Mouse (Mus musculus) limb, embryonic 14.5 days (tissue): ENCODE data around the gene Serpind1. TPM values are rescaled to one million over a fixed set of nuclear protein-coding genes. Genes with fewer than 3 reads are reported as not detected.

Source experiments
- ATAC-seq: fragments of 200-750 bp; cut with Nextera tagmentation; 2 replicates; pipeline ENCODE4 v1.8.0; 2017; ENCODE audit warnings: low read depth, moderate number of reproducible peaks, moderate TSS enrichment; ENCODE audit not compliant: low FRiP score
- DNase-seq: peaks from one replicate; pipeline ENCODE4 v3.0.0-alpha.2; 2015; ENCODE audit warnings: low spot score
- H3K27ac ChIP-seq: fragments of 300-500 bp; sonication (generic); replicated peaks from 2 replicates; pipeline ENCODE4 v1.5.1; 2014; ENCODE audit warnings: low read depth, mild to moderate bottlenecking, low read length, moderate library complexity, mixed read lengths
- H3K27me3 ChIP-seq: fragments of 300-500 bp; sonication (generic); 2 replicates; pipeline ENCODE4 v1.6.1; 2014; ENCODE audit warnings: low read length, mixed read lengths; ENCODE audit not compliant: control insufficient read depth, insufficient read depth
- H3K36me3 ChIP-seq: fragments of 300-500 bp; sonication (generic); 2 replicates; pipeline ENCODE4 v1.6.1; 2014; ENCODE audit warnings: mild to moderate bottlenecking, low read length, moderate library complexity, mixed read lengths; ENCODE audit not compliant: control insufficient read depth, insufficient read depth
- H3K4me1 ChIP-seq: fragments of 300-500 bp; sonication (generic); 2 replicates; pipeline ENCODE4 v1.6.1; 2014; ENCODE audit warnings: antibody characterized with exemption, low read length, mixed read lengths; ENCODE audit not compliant: control insufficient read depth, insufficient read depth
- H3K4me2 ChIP-seq: fragments of 300-500 bp; sonication (generic); replicated peaks from 2 replicates; pipeline ENCODE4 v1.6.1; 2014; ENCODE audit warnings: low read depth, mild to moderate bottlenecking, low read length, moderate library complexity; ENCODE audit not compliant: severe bottlenecking
- H3K4me3 ChIP-seq: fragments of 300-500 bp; sonication (generic); replicated peaks from 2 replicates; pipeline ENCODE4 v1.5.1; 2014; ENCODE audit warnings: low read length
- H3K9ac ChIP-seq: fragments of 300-500 bp; sonication (generic); 2 replicates; pipeline ENCODE4 v1.6.1; 2014; ENCODE audit warnings: mild to moderate bottlenecking, low read depth, low read length, moderate library complexity; ENCODE audit not compliant: severe bottlenecking
- H3K9me3 ChIP-seq: fragments of 300-500 bp; sonication (generic); 2 replicates; pipeline ENCODE4 v1.6.1; 2016; ENCODE audit warnings: low read length; ENCODE audit not compliant: control insufficient read depth
- POLR2A ChIP-seq: fragments of 200-500 bp; IDR thresholded peaks from 2 replicates; pipeline ENCODE4 v1.8.0; 2012; ENCODE audit warnings: inconsistent platforms, mild to moderate bottlenecking, moderate library complexity, borderline replicate concordance; ENCODE audit not compliant: insufficient read depth, insufficient read length; ENCODE audit errors: extremely low read depth
- WGBS: fragments of 180-500 bp; shearing (Covaris S2); extraction: QIAGEN DNeasy Blood & Tissue Kit; methylation state at CpG from one replicate; pipeline ENCODE4 v1.1.7; 2014; 5-methylcytosine and 5-hydroxymethylcytosine counted together
- polyA plus RNA-seq, 2 experiments: library from polyadenylated mRNA; depleted of rRNA in 1 of 2; stranded (reverse) in 1 of 2; unstranded in 1 of 2; fragments of >200 nt; fragmentation: Nextera tagmentation in 1 of 2; extraction: Ambion mirVana in 1 of 2; gene quantifications; 2 replicates each; pipeline versions ENCODE4 v1.2.1 to v1.2.3; 2012 to 2014

Serpind1 gene
- polyA plus RNA-seq, 2 experiments = 0.43 to 0.44 TPM

DNA sequence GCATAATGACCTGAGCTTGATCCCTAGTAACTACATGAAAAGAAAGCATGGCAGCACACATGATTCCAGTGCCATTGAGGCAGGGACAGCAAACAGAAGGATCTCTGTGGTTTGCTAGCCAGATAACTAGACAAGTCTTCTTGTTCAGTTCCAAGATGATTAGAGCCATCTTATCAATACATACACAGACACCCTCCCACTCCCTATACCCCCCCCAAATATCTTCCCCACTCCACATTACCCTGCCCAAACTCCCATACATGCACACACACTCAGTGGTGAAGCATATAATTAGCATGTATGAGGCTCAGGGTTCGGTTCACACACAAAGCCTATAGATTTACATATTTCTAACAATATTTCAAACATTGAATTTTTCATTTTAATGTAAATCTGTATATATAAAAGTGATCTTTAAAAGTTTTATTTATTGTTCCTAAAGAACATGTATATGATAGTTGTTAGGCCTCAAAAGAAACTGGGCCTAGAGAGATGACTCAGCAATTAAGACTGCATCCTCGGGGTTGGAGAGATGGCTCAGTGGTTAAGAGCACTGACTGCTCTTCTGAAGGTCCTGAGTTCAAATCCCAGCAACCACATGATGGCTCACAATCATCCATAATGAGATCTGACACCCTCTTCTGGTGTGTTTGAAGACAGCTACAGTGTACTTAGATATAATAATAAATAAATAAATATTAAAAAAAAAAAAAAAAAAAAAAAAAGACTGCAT is 52.6 kb downstream of the Serpind1 start:
- Histone ChIP-seq H3K27ac (no peak overlapping the region), H3K4me3 (no peak overlapping the region), H3K9me3 (no peaks in the 10 kb centered on the region), H3K27me3 (no peaks in the 10 kb centered on the region), H3K4me1 (no peaks in the 10 kb centered on the region), H3K4me2 (no peak overlapping the region), H3K9ac (no peak overlapping the region), H3K36me3 (peaks cover 42% of the 10 kb centered on the region)
- no peak for DNase-seq
- ATAC-seq = no peak
- WGBS = 92% methylated on average over 2 of the region's 2 CpGs
- TF ChIP-seq POLR2A = no peak

DNA sequence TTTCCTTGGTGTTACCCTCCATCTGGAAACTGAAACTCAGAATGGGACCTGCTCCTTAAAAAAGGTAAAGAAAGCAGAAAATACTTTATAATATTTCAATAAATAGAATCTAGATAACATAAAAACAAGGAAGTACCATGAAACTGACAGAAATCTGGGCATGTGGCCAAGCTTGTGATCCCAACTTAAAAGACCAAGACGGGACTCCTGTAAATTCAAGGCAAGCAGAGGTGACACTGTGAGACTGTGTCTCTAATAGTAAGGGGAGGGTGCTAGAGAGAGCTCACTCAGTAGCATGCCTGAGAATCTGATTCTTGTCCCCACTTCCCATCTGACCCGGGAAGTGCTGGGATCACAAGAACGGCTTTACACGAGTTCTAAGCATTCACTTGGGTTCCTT is 61.6 kb downstream of the Serpind1 start:
- Histone ChIP-seq H3K4me1 (no peaks in the 10 kb centered on the region), H3K4me2 (no peak overlapping the region), H3K9ac (no peak overlapping the region), H3K27me3 (no peaks in the 10 kb centered on the region), H3K27ac (no peak overlapping the region), H3K9me3 (no peaks in the 10 kb centered on the region), H3K36me3 (peaks cover 3% of the 10 kb centered on the region), H3K4me3 (no peak overlapping the region)
- DNase-seq = no peak
- no peak for ATAC-seq
- WGBS = 59% methylated on average over 4 of the region's 4 CpGs
- no peak for TF ChIP-seq POLR2A

Other genes with a start within 250 kb of the Serpind1 start
- gene Ppil2, start 220.1 kb upstream of the Serpind1 start, polyA plus RNA-seq (2012; rRNA removed) = 126 and 131 TPM in 2 replicates
- gene Ppil2, start 220.1 kb upstream of the Serpind1 start, polyA plus RNA-seq (2014; fragmentation: Nextera tagmentation; extraction: Ambion mirVana) = 116 and 133 TPM in 2 replicates
- 52.6 and 70.6 TPM in 2 replicates for gene 2610318N02Rik, start 206.2 kb upstream of the Serpind1 start, polyA plus RNA-seq (2012; rRNA removed)
- 26.3 and 26.4 TPM in 2 replicates for gene 2610318N02Rik, start 206.2 kb upstream of the Serpind1 start, polyA plus RNA-seq (2014; fragmentation: Nextera tagmentation; extraction: Ambion mirVana)
- 34.8 and 35.8 TPM in 2 replicates for gene Sdf2l1, start 199.0 kb upstream of the Serpind1 start, polyA plus RNA-seq (2012; rRNA removed)
- gene Sdf2l1, start 199.0 kb upstream of the Serpind1 start, polyA plus RNA-seq (2014; fragmentation: Nextera tagmentation; extraction: Ambion mirVana) = 32.2 and 38.8 TPM in 2 replicates
- 14.1 and 15.5 TPM in 2 replicates for gene Ydjc, start 186.8 kb upstream of the Serpind1 start, polyA plus RNA-seq (2012; rRNA removed)
- 9.0 and 11.8 TPM in 2 replicates for gene Ydjc, start 186.8 kb upstream of the Serpind1 start, polyA plus RNA-seq (2014; fragmentation: Nextera tagmentation; extraction: Ambion mirVana)
- 2.7 and 3.5 TPM in 2 replicates for gene Ccdc116, start 184.1 kb upstream of the Serpind1 start, polyA plus RNA-seq (2012; rRNA removed)
- 0.54 and 0.94 TPM in 2 replicates for gene Ccdc116, start 184.1 kb upstream of the Serpind1 start, polyA plus RNA-seq (2014; fragmentation: Nextera tagmentation; extraction: Ambion mirVana)
- gene Ube2l3, start 128.7 kb upstream of the Serpind1 start, polyA plus RNA-seq (2012; rRNA removed) = 91.1 and 124 TPM in 2 replicates
- 304 and 323 TPM in 2 replicates for gene Ube2l3, start 128.7 kb upstream of the Serpind1 start, polyA plus RNA-seq (2014; fragmentation: Nextera tagmentation; extraction: Ambion mirVana)
- 0.21 and 0.22 TPM in 2 replicates for gene Rimbp3, start 122.8 kb upstream of the Serpind1 start, polyA plus RNA-seq (2012; rRNA removed)
- 0.17 and 0.26 TPM in 2 replicates for gene Rimbp3, start 122.8 kb upstream of the Serpind1 start, polyA plus RNA-seq (2014; fragmentation: Nextera tagmentation; extraction: Ambion mirVana)
- 7.8 and 9.1 TPM in 2 replicates for gene Hic2, start 97.8 kb upstream of the Serpind1 start, polyA plus RNA-seq (2012; rRNA removed)
- 4.6 and 4.9 TPM in 2 replicates for gene Hic2, start 97.8 kb upstream of the Serpind1 start, polyA plus RNA-seq (2014; fragmentation: Nextera tagmentation; extraction: Ambion mirVana)
- 23.8 and 28.2 TPM in 2 replicates for gene Tmem191c, start 55.3 kb upstream of the Serpind1 start, polyA plus RNA-seq (2012; rRNA removed)
- gene Tmem191c, start 55.3 kb upstream of the Serpind1 start, polyA plus RNA-seq (2014; fragmentation: Nextera tagmentation; extraction: Ambion mirVana) = 7.5 and 8.2 TPM in 2 replicates
- 9.0 and 9.7 TPM in 2 replicates for gene Snap29, start 74.6 kb downstream of the Serpind1 start, polyA plus RNA-seq (2012; rRNA removed)
- 6.6 and 7.8 TPM in 2 replicates for gene Snap29, start 74.6 kb downstream of the Serpind1 start, polyA plus RNA-seq (2014; fragmentation: Nextera tagmentation; extraction: Ambion mirVana)
- gene Pi4ka, start 74.9 kb downstream of the Serpind1 start, polyA plus RNA-seq (2012; rRNA removed) = 62.3 and 74.3 TPM in 2 replicates
- 36.5 and 37.5 TPM in 2 replicates for gene Pi4ka, start 74.9 kb downstream of the Serpind1 start, polyA plus RNA-seq (2014; fragmentation: Nextera tagmentation; extraction: Ambion mirVana)
- gene Crkl, start 120.6 kb downstream of the Serpind1 start, polyA plus RNA-seq (2012; rRNA removed) = 36.6 and 65.3 TPM in 2 replicates
- gene Crkl, start 120.6 kb downstream of the Serpind1 start, polyA plus RNA-seq (2014; fragmentation: Nextera tagmentation; extraction: Ambion mirVana) = 62.9 and 70.7 TPM in 2 replicates
- gene Aifm3, start 158.2 kb downstream of the Serpind1 start, polyA plus RNA-seq (2012; rRNA removed) = 0.85 and 1.3 TPM in 2 replicates
- 0.48 and 0.55 TPM in 2 replicates for gene Aifm3, start 158.2 kb downstream of the Serpind1 start, polyA plus RNA-seq (2014; fragmentation: Nextera tagmentation; extraction: Ambion mirVana)
- 246 and 336 TPM in 2 replicates for gene Lztr1, start 177.3 kb downstream of the Serpind1 start, polyA plus RNA-seq (2012; rRNA removed)
- gene Lztr1, start 177.3 kb downstream of the Serpind1 start, polyA plus RNA-seq (2014; fragmentation: Nextera tagmentation; extraction: Ambion mirVana) = 82.6 and 87.6 TPM in 2 replicates
- 91.9 and 104 TPM in 2 replicates for gene Thap7, start 199.8 kb downstream of the Serpind1 start, polyA plus RNA-seq (2012; rRNA removed)
- gene Thap7, start 199.8 kb downstream of the Serpind1 start, polyA plus RNA-seq (2014; fragmentation: Nextera tagmentation; extraction: Ambion mirVana) = 60.0 and 63.2 TPM in 2 replicates
- gene Lrrc74b, start 229.9 kb downstream of the Serpind1 start, polyA plus RNA-seq (2012; rRNA removed) = 0.08 and 0.23 TPM in 2 replicates
- 0.29 TPM in 1 of 2 replicates, not detected in the other for gene Lrrc74b, start 229.9 kb downstream of the Serpind1 start, polyA plus RNA-seq (2014; fragmentation: Nextera tagmentation; extraction: Ambion mirVana)
- gene P2rx6, start 230.5 kb downstream of the Serpind1 start, polyA plus RNA-seq (2012; rRNA removed) = 0.92 and 0.99 TPM in 2 replicates
- gene P2rx6, start 230.5 kb downstream of the Serpind1 start, polyA plus RNA-seq (2014; fragmentation: Nextera tagmentation; extraction: Ambion mirVana) = 0.47 and 0.82 TPM in 2 replicates